Mouse (Mus musculus): Measurements from ENCODE around the gene Gm49711.

Gene Gm49711

GRCm38 (mm10) chr16:92177718-92178117, 119.6 kb downstream of the Gm49711 start:
- no peak for DNase-seq (ENCODE audit: low read depth, low spot score)

GRCm38 (mm10) chr16:92179306-92179705, 121.2 kb downstream of the Gm49711 start:
- DNase-seq (ENCODE audit: low read depth, low spot score), result peak; percentile 59

GRCm38 (mm10) chr16:92183477-92183876, 125.4 kb downstream of the Gm49711 start:
- DNase-seq (ENCODE audit: low read depth, low spot score), result no peak

- DNase-seq (ENCODE audit: low read depth, low spot score), result no peak
These were observed 132.5 kb downstream of the Gm49711 start for GRCm38 (mm10) chr16:92190603-92191002.

GRCm38 (mm10) chr16:92195094-92195493, 137.0 kb downstream of the Gm49711 start:
- DNase-seq (ENCODE audit: low read depth, low spot score), result no peak

GRCm38 (mm10) chr16:92196741-92197331, 138.7 kb downstream of the Gm49711 start:
- no peak for DNase-seq (ENCODE audit: low read depth, low spot score)

- DNase-seq (ENCODE audit: low read depth, low spot score), result no peak
These were observed 142.5 kb downstream of the Gm49711 start for GRCm38 (mm10) chr16:92200615-92201014.

GRCm38 (mm10) chr16:92203599-92203998, 145.5 kb downstream of the Gm49711 start:
- no peak for DNase-seq (ENCODE audit: low read depth, low spot score)

- no peak for DNase-seq (ENCODE audit: low read depth, low spot score)
These were observed 151.2 kb downstream of the Gm49711 start for GRCm38 (mm10) chr16:92209291-92209781.

GRCm38 (mm10) chr16:92210316-92210715, 152.2 kb downstream of the Gm49711 start:
- peak; percentile 57 for DNase-seq (ENCODE audit: low read depth, low spot score)

- peak; percentile 62 for DNase-seq (ENCODE audit: low read depth, low spot score)
These were observed 155.8 kb downstream of the Gm49711 start for GRCm38 (mm10) chr16:92213911-92214310.

- DNase-seq (ENCODE audit: low read depth, low spot score), result peak; percentile 29
These were observed 157.7 kb downstream of the Gm49711 start for GRCm38 (mm10) chr16:92215599-92216390.

- DNase-seq (ENCODE audit: low read depth, low spot score), result no peak
These were observed 162.6 kb downstream of the Gm49711 start for GRCm38 (mm10) chr16:92220754-92221153.

GRCm38 (mm10) chr16:92228332-92228919, 170.3 kb downstream of the Gm49711 start:
- no peak for DNase-seq (ENCODE audit: low read depth, low spot score)

- DNase-seq (ENCODE audit: low read depth, low spot score), result no peak
These were observed 172.4 kb downstream of the Gm49711 start for GRCm38 (mm10) chr16:92230476-92230931.

GRCm38 (mm10) chr16:92234530-92234929, 176.4 kb downstream of the Gm49711 start:
- no peak for DNase-seq (ENCODE audit: low read depth, low spot score)

- peak; percentile 65 for DNase-seq (ENCODE audit: low read depth, low spot score)
These were observed 177.1 kb downstream of the Gm49711 start for GRCm38 (mm10) chr16:92235222-92235621.

Data from ZHBTc4 (cell line).